Mouse (Mus musculus) liver, embryonic 14.5 days (tissue): ENCODE data around the gene Bcor. TPM values are rescaled to one million over a fixed set of nuclear protein-coding genes. Genes with fewer than 3 reads are reported as not detected.
A peak's percentile ranks its signal among the peaks of the same experiment; 100 is the strongest.

ENCODE experiments used
- ATAC-seq: fragments of 200-750 bp; cut with Nextera tagmentation; 2 replicates; pipeline ENCODE4 v1.8.0; 2017; ENCODE audit warnings: moderate number of reproducible peaks, mild to moderate bottlenecking, moderate library complexity; ENCODE audit not compliant: insufficient read depth
- DNase-seq, 3 experiments: peaks; one replicate each; pipeline ENCODE4 v3.0.0-alpha.2; 2012 to 2013; ENCODE audit warnings: low read depth in 3 of 3, low spot score in 3 of 3
- H3K27ac ChIP-seq: fragments of 300-500 bp; sonication (generic); 2 replicates; pipeline ENCODE4 v1.5.1; 2014; ENCODE audit warnings: moderate library complexity, mild to moderate bottlenecking, control low read depth, inconsistent platforms
- H3K27me3 ChIP-seq: fragments of 300-500 bp; sonication (generic); 2 replicates; pipeline ENCODE4 v1.6.1; 2014; ENCODE audit warnings: mild to moderate bottlenecking, low read length, moderate library complexity; ENCODE audit not compliant: control insufficient read depth, insufficient read depth
- H3K36me3 ChIP-seq: fragments of 300-500 bp; sonication (generic); replicated peaks from 2 replicates; pipeline ENCODE4 v1.6.1; 2014; ENCODE audit warnings: low read depth; ENCODE audit not compliant: control insufficient read depth, insufficient read depth
- H3K4me1 ChIP-seq, 2 experiments: fragments of 200-500 bp in 1 of 2; fragments of 300-500 bp in 1 of 2; sonication (generic) in 1 of 2; replicated peaks; 2 replicates each; pipeline ENCODE4 v1.6.1; 2012 to 2014; ENCODE audit warnings: antibody characterized with exemption in 1 of 2, inconsistent platforms in 1 of 2, low read length in 1 of 2; ENCODE audit not compliant: control insufficient read depth in 2 of 2, insufficient read depth in 2 of 2
- H3K4me2 ChIP-seq: fragments of 300-500 bp; sonication (generic); 2 replicates; pipeline ENCODE4 v1.6.1; 2014; ENCODE audit warnings: low read depth, mild to moderate bottlenecking, control low read depth, moderate library complexity
- H3K4me3 ChIP-seq, 2 experiments: fragments of 200-500 bp in 1 of 2; fragments of 300-500 bp in 1 of 2; sonication (generic) in 1 of 2; 2 replicates each; pipeline ENCODE4 v1.5.1; 2012 to 2014; ENCODE audit warnings: low read depth in 2 of 2, low read length in 2 of 2, mild to moderate bottlenecking in 2 of 2, control low read depth in 1 of 2, inconsistent platforms in 1 of 2, moderate library complexity in 1 of 2; ENCODE audit not compliant: insufficient read depth in 1 of 2
- H3K9ac ChIP-seq: fragments of 300-500 bp; sonication (generic); replicated peaks from 2 replicates; pipeline ENCODE4 v1.6.1; 2014; ENCODE audit warnings: mild to moderate bottlenecking, control low read depth, moderate library complexity
- H3K9me3 ChIP-seq: fragments of 300-500 bp; sonication (generic); 2 replicates; pipeline ENCODE4 v1.6.1; 2016; ENCODE audit warnings: low read length, mixed read lengths; ENCODE audit not compliant: control insufficient read depth
- CTCF ChIP-seq: IDR thresholded peaks from 2 replicates; pipeline ENCODE4 v1.5.1; 2016; ENCODE audit warnings: antibody characterized with exemption, low read depth, control low read depth
- EP300 ChIP-seq: IDR thresholded peaks from 2 replicates; pipeline ENCODE4 v1.6.1; 2016; ENCODE audit warnings: antibody characterized with exemption, low read depth
- WGBS: fragments of 180-500 bp; shearing (Covaris S2); extraction: QIAGEN DNeasy Blood & Tissue Kit; methylation state at CpG from one replicate; pipeline ENCODE4 v1.1.7; 2014; ENCODE audit not compliant: insufficient replicate concordance; 5-methylcytosine and 5-hydroxymethylcytosine counted together
- polyA plus RNA-seq, 2 experiments: library from polyadenylated mRNA; depleted of rRNA in 1 of 2; stranded (reverse) in 1 of 2; unstranded in 1 of 2; fragments of >200 nt; fragmentation: Nextera tagmentation in 1 of 2; extraction: Ambion mirVana in 1 of 2; gene quantifications; 2 replicates each; pipeline versions ENCODE4 v1.2.1 to v1.2.3; 2012 to 2014

Gene Bcor
- polyA plus RNA-seq, 2 experiments: 4.6 to 4.7 TPM

GRCm38 (mm10) chrX:11996489-11996888 is 163.7 kb downstream of the Bcor start:
- Histone ChIP-seq H3K4me1 (peaks cover 26 to 54% of the 10 kb centered on the region in 2 experiments), H3K4me2 (no peak overlapping the region), H3K9ac (peak overlapping the region; percentile 2; the same call in 1 of the 2 replicates), H3K27ac (peak overlapping the region; percentile 61), H3K4me3 (no peak overlapping the region), H3K36me3 (no peaks in the 10 kb centered on the region), H3K27me3 (peaks cover 3% of the 10 kb centered on the region; the same call in 1 of the 2 replicates), H3K9me3 (no peaks in the 10 kb centered on the region)
- DNase-seq (no peak), ATAC-seq (no peak)
- TF ChIP-seq EP300 (no peak), CTCF (no peak)
- 19% methylated on average over 8 of the region's 8 CpGs for WGBS

GRCm38 (mm10) chrX:11993641-11994419 is 166.3 kb downstream of the Bcor start:
- Histone ChIP-seq H3K27ac (peak overlapping the region; percentile 52), H3K4me3 (no peak overlapping the region), H3K4me1 (peaks cover 25 to 49% of the 10 kb centered on the region in 2 experiments), H3K4me2 (peak overlapping the region; percentile 41), H3K9me3 (no peaks in the 10 kb centered on the region), H3K36me3 (no peaks in the 10 kb centered on the region), H3K9ac (0 out of 2 replicates have a peak overlapping the region, but pooled peaks have one; percentile 5), H3K27me3 (no peaks in the 10 kb centered on the region; the same call in 1 of the 2 replicates)
- peak; percentile 91 for TF ChIP-seq EP300
- no peak for TF ChIP-seq CTCF
- DNase-seq (peak; percentile 64 to 73 (median 68)), ATAC-seq (peak; percentile 85)
- WGBS: 26% methylated on average over 5 of the region's 5 CpGs

GRCm38 (mm10) chrX:11989471-11989870 is 170.7 kb downstream of the Bcor start:
- Histone ChIP-seq H3K27ac (no peak overlapping the region), H3K4me1 (peaks cover 11 to 23% of the 10 kb centered on the region in 2 experiments), H3K36me3 (no peaks in the 10 kb centered on the region), H3K27me3 (no peaks in the 10 kb centered on the region), H3K9ac (no peak overlapping the region), H3K4me3 (no peak overlapping the region), H3K9me3 (no peaks in the 10 kb centered on the region), H3K4me2 (no peak overlapping the region)
- ATAC-seq (no peak), DNase-seq (no peak)
- no peak for TF ChIP-seq CTCF
- TF ChIP-seq EP300: no peak
- 85% methylated on average over 13 of the region's 13 CpGs for WGBS

DNA sequence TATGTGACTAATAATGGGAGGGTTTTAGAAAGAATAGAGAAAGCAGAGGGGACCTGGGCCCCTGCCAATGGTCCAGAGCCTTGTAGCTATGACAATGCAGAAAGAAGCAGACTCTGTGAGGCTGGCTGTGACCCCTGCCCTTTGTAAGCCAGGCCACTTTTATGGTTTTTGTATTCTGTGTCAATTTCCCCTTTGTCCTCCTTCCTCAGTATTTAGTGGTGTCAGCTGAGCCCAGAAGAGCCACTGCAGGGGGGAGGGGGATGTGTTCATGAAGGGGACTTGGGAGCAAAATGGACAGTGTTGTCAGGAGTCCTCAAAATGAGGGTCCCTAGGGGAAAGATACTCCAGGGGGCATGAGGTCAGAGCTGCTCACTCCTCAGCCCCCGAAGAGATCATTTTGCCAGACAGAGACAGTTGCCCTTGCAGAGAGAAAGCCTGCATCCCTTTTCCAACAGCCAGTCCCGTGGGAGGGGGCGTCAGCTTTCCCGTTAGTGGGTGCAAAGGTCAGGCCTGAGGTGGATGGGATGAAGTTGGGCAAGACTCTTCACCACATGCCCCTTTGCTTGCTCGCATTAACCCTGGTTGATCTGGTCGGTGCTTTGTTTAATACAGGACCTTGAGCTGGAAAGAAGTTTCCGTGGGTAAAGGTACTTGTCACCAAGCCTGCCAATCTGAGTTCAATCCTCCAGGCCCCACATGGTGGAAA is 171.8 kb downstream of the Bcor start:
- no peak overlapping the region for H3K27ac ChIP-seq
- H3K36me3 ChIP-seq: no peaks in the 10 kb centered on the region
- TF ChIP-seq CTCF (no peak), EP300 (no peak)
- DNase-seq (no peak), ATAC-seq (no peak)
- H3K4me1 ChIP-seq: peaks cover 4 to 12% of the 10 kb centered on the region in 2 experiments
- no peaks in the 10 kb centered on the region for H3K9me3 ChIP-seq
- H3K9ac ChIP-seq: no peak overlapping the region
- 68% methylated on average over 7 of the region's 7 CpGs for WGBS
- no peak overlapping the region for H3K4me2 ChIP-seq
- no peak overlapping the region for H3K4me3 ChIP-seq
- H3K27me3 ChIP-seq: no peaks in the 10 kb centered on the region

GRCm38 (mm10) chrX:11987602-11988001 is 172.6 kb downstream of the Bcor start:
- 33% methylated on average over 7 of the region's 7 CpGs for WGBS
- peaks cover 0 to 7% of the 10 kb centered on the region in 2 experiments; a peak in 2 of 4 replicates for H3K4me1 ChIP-seq
- H3K4me3 ChIP-seq: no peak overlapping the region
- no peaks in the 10 kb centered on the region for H3K36me3 ChIP-seq
- no peak overlapping the region for H3K27ac ChIP-seq
- no peak overlapping the region for H3K4me2 ChIP-seq
- no peak overlapping the region for H3K9ac ChIP-seq
- DNase-seq (no peak), ATAC-seq (no peak)
- H3K9me3 ChIP-seq: no peaks in the 10 kb centered on the region
- no peaks in the 10 kb centered on the region for H3K27me3 ChIP-seq
- TF ChIP-seq EP300 (no peak), CTCF (no peak)
